Mouse (Mus musculus) forebrain, embryonic 11.5 days (tissue): Measurements from ENCODE around the gene Tcp11l1. TPM values are rescaled to one million over a fixed set of nuclear protein-coding genes. Genes with fewer than 3 reads are reported as not detected.

ENCODE experiments used
- ATAC-seq: fragments of 200-750 bp; cut with Nextera tagmentation; replicated peaks from 2 replicates; pipeline ENCODE4 v1.8.0; 2017; ENCODE audit warnings: moderate TSS enrichment; ENCODE audit not compliant: low FRiP score
- DNase-seq: peaks from one replicate; pipeline ENCODE4 v3.0.0-alpha.2; 2017; ENCODE audit warnings: low spot score
- H3K27ac ChIP-seq: fragments of 300-500 bp; sonication (generic); 2 replicates; pipeline ENCODE4 v1.5.1; 2014; ENCODE audit warnings: low read depth, low read length
- H3K27me3 ChIP-seq: fragments of 300-500 bp; sonication (generic); 2 replicates; pipeline ENCODE4 v1.6.1; 2014; ENCODE audit warnings: mild to moderate bottlenecking, low read length, mixed read lengths; ENCODE audit not compliant: control insufficient read depth, insufficient read depth
- H3K36me3 ChIP-seq: fragments of 300-500 bp; sonication (generic); 2 replicates; pipeline ENCODE4 v1.6.1; 2014; ENCODE audit warnings: mild to moderate bottlenecking, low read length, moderate library complexity, mixed read lengths; ENCODE audit not compliant: control insufficient read depth, insufficient read depth
- H3K4me1 ChIP-seq: fragments of 300-500 bp; sonication (generic); replicated peaks from 2 replicates; pipeline ENCODE4 v1.6.1; 2014; ENCODE audit warnings: low read length, mixed read lengths; ENCODE audit not compliant: control insufficient read depth, insufficient read depth
- H3K4me2 ChIP-seq: fragments of 300-500 bp; sonication (generic); 2 replicates; pipeline ENCODE4 v1.6.1; 2014; ENCODE audit warnings: low read depth, mild to moderate bottlenecking, low read length, moderate library complexity, mixed read lengths; ENCODE audit not compliant: severe bottlenecking
- H3K4me3 ChIP-seq: fragments of 300-500 bp; sonication (generic); 2 replicates; pipeline ENCODE4 v1.5.1; 2014; ENCODE audit warnings: low read depth, low read length
- H3K9ac ChIP-seq: fragments of 300-500 bp; sonication (generic); 2 replicates; pipeline ENCODE4 v1.6.1; 2014; ENCODE audit warnings: low read length
- H3K9me3 ChIP-seq: fragments of 300-500 bp; sonication (generic); 2 replicates; pipeline ENCODE4 v1.6.1; 2016; ENCODE audit warnings: low read length, mixed read lengths; ENCODE audit not compliant: control insufficient read depth
- WGBS: fragments of 180-500 bp; shearing (Covaris S2); extraction: QIAGEN DNeasy Blood & Tissue Kit; methylation state at CpG from one replicate; pipeline ENCODE4 v1.1.7; 2014; 5-methylcytosine and 5-hydroxymethylcytosine counted together
- polyA plus RNA-seq: library from polyadenylated mRNA; unstranded; fragments of >200 nt; fragmentation: Nextera tagmentation; extraction: Ambion mirVana; gene quantifications from 2 replicates; pipeline ENCODE4 v1.2.1, GENCODE M21; 2014

Tcp11l1 gene
- polyA plus RNA-seq, result 64.9 and 68.2 TPM in 2 replicates

GRCm38 (mm10) chr2:104711585-104712485, at the start of gene Tcp11l1:
TSS of gene Tcp11l1 (minus strand) at chr2:104712169.
- peak within 1 kb of the TSS; percentile 94 for H3K9ac ChIP-seq
- H3K9me3 ChIP-seq, result no peaks in the 10 kb centered on the region
- peak; percentile 82 for DNase-seq
- H3K4me1 ChIP-seq, result peaks cover 8% of the 10 kb centered on the region; the same call in 1 of the 2 replicates
- under 1% methylated on average over 92 of the region's 99 CpGs for WGBS
- no peaks in the 10 kb centered on the region for H3K36me3 ChIP-seq
- H3K4me2 ChIP-seq, result peak within 1 kb of the TSS; percentile 54
- no peaks in the 10 kb centered on the region for H3K27me3 ChIP-seq
- H3K4me3 ChIP-seq, result peak within 1 kb of the TSS; percentile 69
- peak within 1 kb of the TSS; percentile 77 for H3K27ac ChIP-seq
- ATAC-seq, result peak; percentile 95

DNA sequence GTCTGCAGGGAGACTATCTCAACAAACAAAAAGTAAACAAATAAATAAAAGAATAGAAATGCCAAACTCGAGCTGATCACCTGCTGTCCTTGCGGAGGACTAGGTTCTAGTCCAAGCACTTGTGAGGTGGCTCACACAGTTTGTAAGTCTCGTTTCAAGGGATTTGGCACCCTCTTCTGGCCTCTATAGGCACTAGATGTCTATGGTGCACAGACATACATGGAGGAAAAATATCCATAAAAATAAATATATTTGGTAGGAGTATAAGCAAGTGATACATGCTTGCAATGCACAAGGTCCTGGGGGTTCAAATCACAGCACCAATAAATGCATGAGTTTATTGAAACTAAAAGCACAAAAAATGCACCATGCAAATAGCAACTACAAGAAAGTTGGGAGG, 38.6 kb upstream of the Tcp11l1 start:
- Histone ChIP-seq H3K27me3 (no peaks in the 10 kb centered on the region), H3K27ac (no peak overlapping the region), H3K4me1 (no peaks in the 10 kb centered on the region), H3K9ac (no peak overlapping the region), H3K9me3 (no peaks in the 10 kb centered on the region), H3K36me3 (peaks cover 3% of the 10 kb centered on the region; the same call in 1 of the 2 replicates), H3K4me2 (no peak overlapping the region), H3K4me3 (no peak overlapping the region)
- 0 out of 2 replicates have a peak, but pooled peaks have one; percentile 49 for ATAC-seq
- DNase-seq, result no peak
- WGBS, result 65% methylated on average over 3 of the region's 3 CpGs

- no peak overlapping the region for H3K4me2 ChIP-seq
- DNase-seq (no peak), ATAC-seq (no peak)
- H3K27ac ChIP-seq, result no peak overlapping the region
- H3K9ac ChIP-seq, result no peak overlapping the region
- H3K36me3 ChIP-seq, result peaks cover 3% of the 10 kb centered on the region; the same call in 1 of the 2 replicates
- 77% methylated on average over 5 of the region's 5 CpGs for WGBS
- no peak overlapping the region for H3K4me3 ChIP-seq
- no peaks in the 10 kb centered on the region for H3K4me1 ChIP-seq
- no peaks in the 10 kb centered on the region for H3K9me3 ChIP-seq
- H3K27me3 ChIP-seq, result no peaks in the 10 kb centered on the region
Observed at GRCm38 (mm10) chr2:104748652-104749183, 36.7 kb upstream of the Tcp11l1 start.

DNA sequence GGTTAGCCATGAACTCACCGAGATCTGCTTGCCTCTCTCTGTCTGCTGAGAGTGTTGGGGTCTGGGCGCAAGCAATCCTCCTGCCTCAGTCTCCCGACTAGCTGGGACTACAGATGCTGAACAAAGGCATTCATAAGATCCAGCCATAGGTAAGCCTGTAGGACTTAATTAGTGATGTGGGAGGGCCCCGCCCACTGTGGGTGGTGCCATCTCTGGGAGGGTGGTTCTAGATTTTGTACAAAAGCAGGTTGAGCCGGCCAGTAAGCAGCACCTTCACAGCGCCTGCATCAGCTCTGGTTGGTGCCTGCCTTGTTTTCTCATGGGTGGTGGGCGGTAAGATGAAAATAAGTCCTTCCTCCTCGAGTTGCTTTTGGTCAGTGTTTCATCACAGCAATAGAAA, 34.3 kb upstream of the Tcp11l1 start:
- peaks cover 2% of the 10 kb centered on the region; the same call in 1 of the 2 replicates for H3K4me1 ChIP-seq
- H3K27ac ChIP-seq, result no peak overlapping the region
- H3K36me3 ChIP-seq, result no peaks in the 10 kb centered on the region
- WGBS, result 66% methylated on average over 8 of the region's 8 CpGs
- H3K4me2 ChIP-seq, result no peak overlapping the region
- H3K9ac ChIP-seq, result no peak overlapping the region
- H3K4me3 ChIP-seq, result no peak overlapping the region
- peaks cover 10% of the 10 kb centered on the region for H3K27me3 ChIP-seq
- DNase-seq (no peak), ATAC-seq (no peak)
- no peaks in the 10 kb centered on the region for H3K9me3 ChIP-seq

GRCm38 (mm10) chr2:104743971-104744370, 32.0 kb upstream of the Tcp11l1 start:
- H3K27me3 ChIP-seq, result peaks cover 10% of the 10 kb centered on the region
- no peaks in the 10 kb centered on the region for H3K9me3 ChIP-seq
- no peak for DNase-seq
- peaks cover 6% of the 10 kb centered on the region; the same call in 1 of the 2 replicates for H3K4me1 ChIP-seq
- WGBS, result 45% methylated on average over 5 of the region's 5 CpGs
- H3K36me3 ChIP-seq, result no peaks in the 10 kb centered on the region
- no peak overlapping the region for H3K4me2 ChIP-seq
- H3K27ac ChIP-seq, result no peak overlapping the region
- H3K4me3 ChIP-seq, result no peak overlapping the region
- no peak for ATAC-seq
- no peak overlapping the region for H3K9ac ChIP-seq

- Histone ChIP-seq H3K27me3 (peaks cover 10% of the 10 kb centered on the region), H3K4me2 (peak overlapping the region; percentile 99), H3K9ac (peak overlapping the region; percentile 77), H3K36me3 (no peaks in the 10 kb centered on the region), H3K9me3 (no peaks in the 10 kb centered on the region), H3K4me3 (peak overlapping the region; percentile 65), H3K4me1 (peaks cover 6% of the 10 kb centered on the region; the same call in 1 of the 2 replicates), H3K27ac (no peak overlapping the region)
- no peak for ATAC-seq
- no peak for DNase-seq
- WGBS, result 21% methylated on average over 7 of the region's 7 CpGs
Observed at GRCm38 (mm10) chr2:104743160-104743559, 31.2 kb upstream of the Tcp11l1 start.

DNA sequence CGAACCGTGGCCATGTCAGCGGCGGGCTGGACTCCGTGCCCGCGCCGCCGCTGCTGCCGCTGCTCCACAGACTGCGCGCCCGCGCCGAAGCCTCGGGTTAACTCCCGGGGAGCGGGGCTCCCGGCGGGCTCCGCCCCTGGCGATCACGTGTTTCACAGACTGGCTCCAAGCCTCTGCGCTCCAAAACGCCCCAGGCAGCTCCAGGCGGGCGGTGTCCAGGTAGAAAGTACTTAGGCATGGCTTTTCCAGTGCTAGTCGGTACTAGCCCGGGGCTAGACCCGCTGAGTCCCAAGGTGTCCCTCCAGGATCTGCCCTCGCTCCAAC, 30.7 kb upstream of the Tcp11l1 start, which contains the start of gene Depdc7:
Depdc7 (minus strand) TSS at position 138 of the 324 bp plus-strand sequence.
- Histone ChIP-seq H3K36me3 (no peaks in the 10 kb centered on the region), H3K27ac (no peak within 1 kb of the TSS), H3K4me1 (peaks cover 6% of the 10 kb centered on the region; the same call in 1 of the 2 replicates), H3K9ac (peak within 1 kb of the TSS; percentile 77), H3K4me3 (peak within 1 kb of the TSS; percentile 65), H3K4me2 (peak within 1 kb of the TSS; percentile 99), H3K27me3 (peaks cover 10% of the 10 kb centered on the region), H3K9me3 (no peaks in the 10 kb centered on the region)
- peak; percentile 89 for DNase-seq
- ATAC-seq, result peak; percentile 90
- WGBS, result under 1% methylated on average over 31 of the region's 31 CpGs

DNA sequence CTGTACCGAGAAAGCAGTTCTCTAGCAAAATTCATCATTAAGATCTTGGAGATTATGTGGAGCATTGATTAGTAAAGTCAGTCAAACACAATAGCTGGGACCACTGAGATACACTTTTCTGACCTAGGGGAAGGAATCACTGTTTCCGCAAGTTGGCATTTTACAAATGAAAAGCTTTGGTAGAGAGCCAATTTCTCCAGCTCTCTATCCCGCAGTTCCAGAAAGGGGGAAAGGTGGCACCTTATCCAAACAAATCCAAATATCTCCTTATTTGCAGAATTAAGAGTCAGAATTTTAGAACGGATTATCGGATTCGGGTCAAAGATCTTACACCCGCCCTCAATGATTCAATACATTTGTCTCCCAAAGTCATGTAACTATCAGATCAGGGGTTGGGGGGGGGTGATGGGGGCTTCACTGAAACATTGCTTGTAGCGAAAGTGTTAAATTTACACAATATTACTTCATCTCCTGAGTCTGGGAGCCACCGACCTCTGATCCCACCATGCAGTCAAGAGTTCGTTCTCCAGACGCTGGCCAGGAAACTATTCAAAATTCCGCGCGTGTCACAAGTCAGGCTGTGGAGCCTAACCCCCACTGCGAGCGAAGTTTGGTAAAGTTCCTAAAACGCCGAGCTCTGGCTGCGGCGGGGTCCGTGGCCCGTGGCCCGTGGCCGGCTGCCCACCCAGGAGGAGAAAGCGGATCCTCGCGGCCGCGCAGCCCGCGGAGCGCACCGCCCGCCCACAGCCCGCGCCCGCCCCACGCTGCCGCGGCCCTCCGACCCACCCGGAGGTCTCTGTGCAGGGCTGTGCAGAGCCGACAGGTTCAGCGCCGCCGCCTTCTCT, 30.1 kb upstream of the Tcp11l1 start:
- WGBS, result 4% methylated on average over 45 of the region's 46 CpGs
- no peaks in the 10 kb centered on the region for H3K9me3 ChIP-seq
- peak overlapping the region; percentile 77 for H3K9ac ChIP-seq
- H3K4me3 ChIP-seq, result peak overlapping the region; percentile 65
- no peaks in the 10 kb centered on the region for H3K36me3 ChIP-seq
- no peak overlapping the region for H3K27ac ChIP-seq
- H3K4me1 ChIP-seq, result peaks cover 6% of the 10 kb centered on the region; the same call in 1 of the 2 replicates
- H3K27me3 ChIP-seq, result peaks cover 10% of the 10 kb centered on the region
- DNase-seq (no peak), ATAC-seq (no peak; the same call in 1 of the 2 replicates)
- H3K4me2 ChIP-seq, result peak overlapping the region; percentile 99
